Mouse (Mus musculus): ENCODE data around the gene Gar1. TPM values are rescaled to one million over a fixed set of nuclear protein-coding genes. Genes with fewer than 3 reads are reported as not detected.
A peak's percentile ranks its signal among the peaks of the same experiment; 100 is the strongest.

The Gar1 gene
- polyA plus RNA-seq, 1 experiment from 2014 or later: 18.7 TPM

- Histone ChIP-seq H3K27me3 (ENCODE audit: control insufficient read depth, insufficient read depth, low read length) (no peaks in the 10 kb centered on the region), H3K9me3 (ENCODE audit: control insufficient read depth, low read length) (no peaks in the 10 kb centered on the region), H3K4me1 (replicated peaks; ENCODE audit: control insufficient read depth, insufficient read depth, low read length) (no peaks in the 10 kb centered on the region), H3K9ac (no peak overlapping the region), H3K4me3 (replicated peaks; ENCODE audit: low read length) (no peak overlapping the region), H3K27ac (no peak overlapping the region), H3K4me2 (replicated peaks) (no peak overlapping the region), H3K36me3 (replicated peaks; ENCODE audit: control insufficient read depth, insufficient read depth) (no peaks in the 10 kb centered on the region)
- DNase-seq (ENCODE audit: low spot score) (no peak), ATAC-seq (ENCODE audit: low FRiP score) (no peak)
- 35% methylated on average over 7 of the region's 7 CpGs for WGBS
These were observed 6.8 kb upstream of the Gar1 start for GRCm38 (mm10) chr3:129838017-129838416.

GRCm38 (mm10) chr3:129836965-129837364 is 5.8 kb upstream of the Gar1 start:
- Histone ChIP-seq H3K27ac (no peak overlapping the region), H3K9ac (no peak overlapping the region), H3K36me3 (replicated peaks; ENCODE audit: control insufficient read depth, insufficient read depth) (no peaks in the 10 kb centered on the region), H3K27me3 (ENCODE audit: control insufficient read depth, insufficient read depth, low read length) (no peaks in the 10 kb centered on the region), H3K4me1 (replicated peaks; ENCODE audit: control insufficient read depth, insufficient read depth, low read length) (no peaks in the 10 kb centered on the region), H3K4me2 (replicated peaks) (no peak overlapping the region), H3K4me3 (replicated peaks; ENCODE audit: low read length) (no peak overlapping the region), H3K9me3 (ENCODE audit: control insufficient read depth, low read length) (no peaks in the 10 kb centered on the region)
- 94% methylated on average over 6 of the region's 6 CpGs for WGBS
- DNase-seq (ENCODE audit: low spot score) (no peak), ATAC-seq (ENCODE audit: low FRiP score) (no peak)

- Histone ChIP-seq H3K36me3 (replicated peaks; ENCODE audit: control insufficient read depth, insufficient read depth) (no peaks in the 10 kb centered on the region), H3K9ac (no peak overlapping the region), H3K27me3 (ENCODE audit: control insufficient read depth, insufficient read depth, low read length) (no peaks in the 10 kb centered on the region), H3K27ac (no peak overlapping the region), H3K9me3 (ENCODE audit: control insufficient read depth, low read length) (no peaks in the 10 kb centered on the region), H3K4me2 (replicated peaks) (peak overlapping the region; percentile 28), H3K4me1 (replicated peaks; ENCODE audit: control insufficient read depth, insufficient read depth, low read length) (no peaks in the 10 kb centered on the region), H3K4me3 (replicated peaks; ENCODE audit: low read length) (no peak overlapping the region)
- 21% methylated on average over 11 of the region's 11 CpGs for WGBS
- no peak for DNase-seq (ENCODE audit: low spot score)
- ATAC-seq (ENCODE audit: low FRiP score): no peak
These were observed 5.0 kb upstream of the Gar1 start for GRCm38 (mm10) chr3:129836051-129836697.

GRCm38 (mm10) chr3:129835388-129835934 is 4.3 kb upstream of the Gar1 start, which contains the start of gene Cfi:
Gene Cfi (plus strand): TSS chr3:129835884.
- H3K9ac ChIP-seq: no peak within 1 kb of the TSS
- DNase-seq (ENCODE audit: low spot score): no peak
- H3K27me3 ChIP-seq (ENCODE audit: control insufficient read depth, insufficient read depth, low read length): no peaks in the 10 kb centered on the region
- H3K27ac ChIP-seq: no peak within 1 kb of the TSS
- peak within 1 kb of the TSS; percentile 28 for H3K4me2 ChIP-seq (replicated peaks)
- H3K9me3 ChIP-seq (ENCODE audit: control insufficient read depth, low read length): no peaks in the 10 kb centered on the region
- H3K4me3 ChIP-seq (replicated peaks; ENCODE audit: low read length): no peak within 1 kb of the TSS
- 69% methylated on average over 6 of the region's 6 CpGs for WGBS
- no peak for ATAC-seq (ENCODE audit: low FRiP score)
- no peaks in the 10 kb centered on the region for H3K4me1 ChIP-seq (replicated peaks; ENCODE audit: control insufficient read depth, insufficient read depth, low read length)
- no peaks in the 10 kb centered on the region for H3K36me3 ChIP-seq (replicated peaks; ENCODE audit: control insufficient read depth, insufficient read depth)

GRCm38 (mm10) chr3:129830626-129831025 is 570 bp downstream of the Gar1 start:
- H3K4me3 ChIP-seq (replicated peaks; ENCODE audit: low read length): peak overlapping the region; percentile 99
- peaks cover 10% of the 10 kb centered on the region for H3K4me1 ChIP-seq (replicated peaks; ENCODE audit: control insufficient read depth, insufficient read depth, low read length)
- no peaks in the 10 kb centered on the region for H3K27me3 ChIP-seq (ENCODE audit: control insufficient read depth, insufficient read depth, low read length)
- H3K36me3 ChIP-seq (replicated peaks; ENCODE audit: control insufficient read depth, insufficient read depth): peaks cover 18% of the 10 kb centered on the region
- peak overlapping the region; percentile 74 for H3K9ac ChIP-seq
- H3K4me2 ChIP-seq (replicated peaks): peak overlapping the region; percentile 85
- no peaks in the 10 kb centered on the region for H3K9me3 ChIP-seq (ENCODE audit: control insufficient read depth, low read length)
- under 1% methylated on average over 45 of the region's 45 CpGs for WGBS
- peak overlapping the region; percentile 94 for H3K27ac ChIP-seq
- DNase-seq (ENCODE audit: low spot score) (no peak), ATAC-seq (ENCODE audit: low FRiP score) (no peak)

- Histone ChIP-seq H3K27me3 (ENCODE audit: control insufficient read depth, insufficient read depth, low read length) (no peaks in the 10 kb centered on the region), H3K9me3 (ENCODE audit: control insufficient read depth, low read length) (no peaks in the 10 kb centered on the region), H3K9ac (no peak overlapping the region), H3K4me3 (replicated peaks; ENCODE audit: low read length) (no peak overlapping the region), H3K4me1 (replicated peaks; ENCODE audit: control insufficient read depth, insufficient read depth, low read length) (peaks cover 10% of the 10 kb centered on the region), H3K27ac (no peak overlapping the region), H3K4me2 (replicated peaks) (no peak overlapping the region), H3K36me3 (replicated peaks; ENCODE audit: control insufficient read depth, insufficient read depth) (peaks cover 41% of the 10 kb centered on the region)
- WGBS: 95% methylated on average over 5 of the region's 5 CpGs
- no peak for DNase-seq (ENCODE audit: low spot score)
- ATAC-seq (ENCODE audit: low FRiP score): no peak
These were observed 3.5 kb downstream of the Gar1 start for GRCm38 (mm10) chr3:129827691-129828090.

- DNase-seq (ENCODE audit: low spot score) (no peak), ATAC-seq (ENCODE audit: low FRiP score) (no peak)
- no peaks in the 10 kb centered on the region for H3K27me3 ChIP-seq (ENCODE audit: control insufficient read depth, insufficient read depth, low read length)
- 89% methylated on average over 10 of the region's 10 CpGs for WGBS
- H3K36me3 ChIP-seq (replicated peaks; ENCODE audit: control insufficient read depth, insufficient read depth): peaks cover 41% of the 10 kb centered on the region
- H3K9ac ChIP-seq: no peak overlapping the region
- no peak overlapping the region for H3K27ac ChIP-seq
- H3K4me2 ChIP-seq (replicated peaks): no peak overlapping the region
- H3K4me3 ChIP-seq (replicated peaks; ENCODE audit: low read length): no peak overlapping the region
- peaks cover 10% of the 10 kb centered on the region for H3K4me1 ChIP-seq (replicated peaks; ENCODE audit: control insufficient read depth, insufficient read depth, low read length)
- no peaks in the 10 kb centered on the region for H3K9me3 ChIP-seq (ENCODE audit: control insufficient read depth, low read length)
These were observed 4.5 kb downstream of the Gar1 start for GRCm38 (mm10) chr3:129826691-129827090.

GRCm38 (mm10) chr3:129824891-129825290 is 6.3 kb downstream of the Gar1 start:
- DNase-seq (ENCODE audit: low spot score) (no peak), ATAC-seq (ENCODE audit: low FRiP score) (no peak)
- Histone ChIP-seq H3K36me3 (replicated peaks; ENCODE audit: control insufficient read depth, insufficient read depth) (peaks cover 41% of the 10 kb centered on the region), H3K4me3 (replicated peaks; ENCODE audit: low read length) (no peak overlapping the region), H3K9me3 (ENCODE audit: control insufficient read depth, low read length) (no peaks in the 10 kb centered on the region), H3K9ac (no peak overlapping the region), H3K27me3 (ENCODE audit: control insufficient read depth, insufficient read depth, low read length) (no peaks in the 10 kb centered on the region), H3K4me2 (replicated peaks) (no peak overlapping the region), H3K27ac (no peak overlapping the region), H3K4me1 (replicated peaks; ENCODE audit: control insufficient read depth, insufficient read depth, low read length) (peaks cover 6% of the 10 kb centered on the region)
- WGBS: 93% methylated on average over 10 of the region's 10 CpGs

GRCm38 (mm10) chr3:129824146-129824545 is 7.0 kb downstream of the Gar1 start:
- no peaks in the 10 kb centered on the region for H3K9me3 ChIP-seq (ENCODE audit: control insufficient read depth, low read length)
- no peak overlapping the region for H3K4me2 ChIP-seq (replicated peaks)
- no peak overlapping the region for H3K9ac ChIP-seq
- H3K4me1 ChIP-seq (replicated peaks; ENCODE audit: control insufficient read depth, insufficient read depth, low read length): no peaks in the 10 kb centered on the region
- H3K27me3 ChIP-seq (ENCODE audit: control insufficient read depth, insufficient read depth, low read length): no peaks in the 10 kb centered on the region
- no peak overlapping the region for H3K4me3 ChIP-seq (replicated peaks; ENCODE audit: low read length)
- H3K27ac ChIP-seq: no peak overlapping the region
- WGBS: 97% methylated on average over 4 of the region's 4 CpGs
- no peak for DNase-seq (ENCODE audit: low spot score)
- peaks cover 41% of the 10 kb centered on the region for H3K36me3 ChIP-seq (replicated peaks; ENCODE audit: control insufficient read depth, insufficient read depth)
- no peak for ATAC-seq (ENCODE audit: low FRiP score)

Data from hindbrain, embryonic 14.5 days (tissue).